Mouse (Mus musculus) G1E (cell line): ENCODE results near the gene Gng10. TPM values are rescaled to one million over a fixed set of nuclear protein-coding genes. Genes with fewer than 3 reads are reported as not detected.

Experiments used
- ATAC-seq: 2 replicates; pipeline ENCODE4 v1.8.0; 2016; ENCODE audit warnings: mild to moderate bottlenecking; ENCODE audit not compliant: insufficient number of reproducible peaks, poor library complexity, low FRiP score, severe bottlenecking; ENCODE audit errors: extremely low read depth
- DNase-seq: peaks from one replicate; pipeline ENCODE4 v3.0.0; 2012; ENCODE audit warnings: low spot score
- H3K27me3 ChIP-seq: 2 replicates; pipeline ENCODE4 v1.6.1; 2012; ENCODE audit warnings: mild to moderate bottlenecking, low read length, inconsistent platforms; ENCODE audit not compliant: insufficient read depth
- H3K36me3 ChIP-seq: replicated peaks from 2 replicates; pipeline ENCODE3; 2012; ENCODE audit warnings: mild to moderate bottlenecking, inconsistent platforms
- H3K4me1 ChIP-seq: 2 replicates; pipeline ENCODE4 v1.6.1; 2012; ENCODE audit warnings: low read depth, low read length, inconsistent platforms, mixed read lengths; ENCODE audit not compliant: insufficient read depth
- H3K4me3 ChIP-seq: 2 replicates; pipeline ENCODE4 v1.5.1; 2012; ENCODE audit warnings: low read depth, mild to moderate bottlenecking, inconsistent platforms, low read length, moderate library complexity, mixed read lengths
- H3K9me3 ChIP-seq: replicated peaks from 2 replicates; pipeline ENCODE4 v1.6.1; 2012; ENCODE audit warnings: inconsistent platforms
- CTCF ChIP-seq: IDR thresholded peaks from 2 replicates; pipeline ENCODE4 v1.5.1; 2012; ENCODE audit warnings: low read depth, low read length, inconsistent platforms, mixed read lengths
- GATA1 ChIP-seq: IDR thresholded peaks from 2 replicates; pipeline ENCODE4 v1.6.1; 2012; ENCODE audit warnings: borderline replicate concordance, low read length, inconsistent platforms, mixed read lengths
- GATA2 ChIP-seq: IDR thresholded peaks from 2 replicates; pipeline ENCODE4 v1.6.1; 2012; ENCODE audit warnings: low read depth, low read length, inconsistent platforms, borderline replicate concordance
- POLR2AphosphoS5 ChIP-seq: IDR thresholded peaks from 2 replicates; pipeline ENCODE4 v1.6.1; 2012; ENCODE audit warnings: low read depth, low read length, inconsistent platforms; ENCODE audit not compliant: insufficient replicate concordance
- TAL1 ChIP-seq: conservative IDR thresholded peaks from 2 replicates; pipeline ENCODE4 v1.6.1; 2012; ENCODE audit warnings: low read depth, low read length, inconsistent platforms, mixed read lengths
- polyA plus RNA-seq: library from polyadenylated mRNA; stranded (reverse); fragments of >175 nt; gene quantifications from 2 replicates; pipeline ENCODE4 v1.2.3, GENCODE M21; 2012
- total RNA-seq, 2 experiments: library from RNA; stranded (forward) in 1 of 2; stranded (reverse) in 1 of 2; fragments of 200-1000 nt in 1 of 2; fragments of >200 nt in 1 of 2; fragmentation: Nextera tagmentation in 1 of 2; gene quantifications; 2 replicates each; pipeline ENCODE4 v1.2.3; 2014 to 2017

Gng10 gene
- total and polyA plus RNA-seq, 3 experiments, result 19.9 to 127 (median 73.4) TPM

DNA sequence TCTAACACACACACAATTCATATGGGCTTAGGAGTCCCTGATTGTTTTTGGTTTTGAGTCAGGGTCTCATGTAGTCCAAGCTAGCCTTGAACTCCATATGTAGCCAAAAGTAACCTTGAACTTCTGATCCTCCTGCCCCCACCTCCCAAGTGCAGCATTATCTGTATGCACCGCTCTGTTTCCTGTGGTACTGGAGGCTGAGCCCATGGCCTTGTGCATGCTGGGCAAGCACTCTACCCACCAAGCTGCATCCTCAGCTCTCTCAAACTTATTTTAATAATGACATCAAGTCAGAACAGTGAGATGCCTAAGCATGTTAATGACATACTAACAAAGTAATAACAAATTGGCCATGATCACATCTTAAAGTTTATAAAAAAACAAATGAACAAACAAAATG lies 16.2 kb downstream of the Gng10 start:
- ATAC-seq (no peak), DNase-seq (no peak)
- no peaks in the 10 kb centered on the region for H3K9me3 ChIP-seq
- no peaks in the 10 kb centered on the region for H3K4me1 ChIP-seq
- no peaks in the 10 kb centered on the region for H3K36me3 ChIP-seq
- no peak overlapping the region for H3K4me3 ChIP-seq
- H3K27me3 ChIP-seq, result peaks cover 11% of the 10 kb centered on the region; the same call in 1 of the 2 replicates
- TF ChIP-seq POLR2AphosphoS5, result no peak
- no peak for TF ChIP-seq TAL1
- TF ChIP-seq GATA2, result no peak
- TF ChIP-seq CTCF, result no peak
- no peak for TF ChIP-seq GATA1

DNA sequence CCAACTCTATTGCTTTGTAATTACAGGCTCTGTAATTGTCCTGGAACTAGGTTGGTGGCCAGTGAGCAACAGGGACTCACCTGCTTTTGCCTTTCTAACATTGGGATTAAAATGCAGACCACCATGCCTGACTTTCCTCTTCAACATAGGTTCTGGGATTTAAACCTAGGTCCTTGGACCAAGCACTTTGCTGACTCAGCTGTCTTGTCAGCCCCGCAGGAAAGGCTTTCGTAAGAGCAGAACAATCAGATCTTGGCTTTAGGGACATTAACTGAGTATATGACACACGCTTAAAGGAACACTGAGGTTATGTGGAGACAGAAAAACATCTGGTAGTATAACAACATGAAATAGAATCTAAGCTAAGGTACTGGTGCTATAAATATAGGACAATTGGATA lies 23.0 kb downstream of the Gng10 start:
- Histone ChIP-seq H3K4me3 (no peak overlapping the region), H3K4me1 (no peaks in the 10 kb centered on the region), H3K9me3 (no peaks in the 10 kb centered on the region), H3K27me3 (peaks cover 15% of the 10 kb centered on the region), H3K36me3 (no peaks in the 10 kb centered on the region)
- no peak for DNase-seq
- no peak for TF ChIP-seq GATA1
- TF ChIP-seq POLR2AphosphoS5, result no peak
- no peak for TF ChIP-seq CTCF
- no peak for TF ChIP-seq TAL1
- no peak for TF ChIP-seq GATA2
- ATAC-seq, result no peak

DNA sequence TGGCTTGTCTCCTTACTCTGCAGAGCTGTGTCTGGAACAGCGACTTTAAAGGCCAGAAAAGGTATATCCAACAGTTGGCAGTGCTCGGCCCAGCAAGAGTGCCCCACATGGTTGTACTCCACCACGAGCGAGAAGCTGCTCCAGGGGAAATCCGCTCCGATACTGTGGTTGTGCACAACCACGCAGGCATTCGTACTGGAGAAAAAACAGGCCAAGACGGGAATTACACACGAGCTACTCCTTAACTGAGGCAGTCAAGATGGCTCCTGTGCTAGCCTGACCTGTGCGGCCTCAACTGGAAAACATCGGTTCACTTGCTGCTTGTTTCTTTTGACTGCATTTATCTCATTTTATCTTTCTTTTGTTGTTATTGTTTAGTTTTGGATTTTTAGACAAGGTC lies 27.6 kb downstream of the Gng10 start:
- H3K9me3 ChIP-seq, result no peaks in the 10 kb centered on the region
- H3K4me1 ChIP-seq, result no peaks in the 10 kb centered on the region
- ATAC-seq, result no peak
- no peak for TF ChIP-seq GATA1
- TF ChIP-seq TAL1, result no peak
- TF ChIP-seq CTCF, result no peak
- TF ChIP-seq GATA2, result no peak
- no peak for TF ChIP-seq POLR2AphosphoS5
- no peaks in the 10 kb centered on the region for H3K36me3 ChIP-seq
- peaks cover 11% of the 10 kb centered on the region for H3K27me3 ChIP-seq
- H3K4me3 ChIP-seq, result no peak overlapping the region
- DNase-seq, result no peak

DNA sequence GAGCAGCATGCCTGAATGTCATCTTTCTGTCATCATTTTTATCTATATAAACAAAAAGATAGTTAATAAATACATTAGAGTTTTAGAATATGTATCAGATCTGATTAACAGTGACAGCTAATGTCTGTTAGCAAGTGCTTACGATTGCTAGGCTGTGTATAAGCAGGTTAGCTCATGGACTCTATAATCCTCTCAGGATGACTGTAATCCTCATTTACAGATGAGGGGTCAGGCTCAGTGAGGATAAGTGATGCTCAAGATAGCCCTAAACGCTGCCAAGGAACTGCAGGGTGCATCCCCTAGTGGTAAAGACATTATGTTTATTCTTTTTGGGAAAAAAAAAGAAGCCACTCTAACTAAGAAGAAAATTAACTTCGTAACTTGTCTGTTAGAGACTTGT lies 34.4 kb downstream of the Gng10 start:
- no peak overlapping the region for H3K4me3 ChIP-seq
- H3K27me3 ChIP-seq, result peaks cover 14% of the 10 kb centered on the region
- TF ChIP-seq POLR2AphosphoS5 (no peak), CTCF (no peak), TAL1 (no peak)
- H3K36me3 ChIP-seq, result no peaks in the 10 kb centered on the region
- ATAC-seq (no peak), DNase-seq (no peak)
- H3K4me1 ChIP-seq, result peaks cover 3% of the 10 kb centered on the region; the same call in 1 of the 2 replicates
- no peaks in the 10 kb centered on the region for H3K9me3 ChIP-seq

DNA sequence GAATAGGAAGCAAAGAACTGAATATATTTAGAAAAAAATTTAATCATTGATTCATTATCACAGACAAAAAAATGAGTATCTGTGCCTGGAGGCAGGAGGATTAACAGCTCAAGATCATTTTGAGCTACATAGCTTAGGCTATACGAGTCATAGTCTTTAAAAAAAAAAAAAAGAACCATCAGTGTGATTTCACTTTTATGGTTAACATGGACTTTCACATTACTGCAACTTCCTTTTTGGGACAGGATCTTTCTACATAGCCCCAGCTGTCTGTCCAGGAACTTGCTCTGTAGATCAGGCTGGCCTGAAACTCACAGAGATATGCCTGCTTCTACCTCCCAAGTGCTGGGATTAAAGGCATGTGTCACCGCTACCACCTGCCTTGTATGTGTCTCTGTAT lies 48.5 kb downstream of the Gng10 start:
- TF ChIP-seq GATA1 (no peak), GATA2 (no peak), TAL1 (no peak), CTCF (no peak), POLR2AphosphoS5 (no peak)
- no peak for ATAC-seq
- H3K9me3 ChIP-seq, result no peaks in the 10 kb centered on the region
- H3K36me3 ChIP-seq, result no peaks in the 10 kb centered on the region
- no peaks in the 10 kb centered on the region; the same call in 1 of the 2 replicates for H3K27me3 ChIP-seq
- H3K4me3 ChIP-seq, result no peak overlapping the region
- peaks cover 4% of the 10 kb centered on the region; the same call in 1 of the 2 replicates for H3K4me1 ChIP-seq
- no peak for DNase-seq

DNA sequence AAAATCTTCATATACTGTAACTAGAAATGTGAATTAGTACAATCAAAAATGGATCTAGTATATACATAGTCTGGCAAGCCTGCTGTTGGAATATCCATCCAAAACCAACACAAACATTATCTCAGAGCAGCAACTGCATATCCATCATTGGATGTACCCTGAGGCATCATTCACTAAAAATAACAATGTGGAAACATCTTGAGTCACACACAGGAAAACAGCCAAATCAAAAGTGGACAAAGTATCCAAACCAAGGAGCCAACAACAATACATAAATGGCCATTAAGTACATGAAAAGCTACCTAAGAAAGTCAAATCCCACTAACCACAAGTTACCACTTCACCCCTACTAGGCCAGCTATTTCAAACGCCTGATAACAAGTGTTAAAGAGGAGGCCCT lies 54.5 kb downstream of the Gng10 start:
- peaks cover 4% of the 10 kb centered on the region; the same call in 1 of the 2 replicates for H3K4me1 ChIP-seq
- DNase-seq (no peak), ATAC-seq (no peak)
- H3K36me3 ChIP-seq, result no peaks in the 10 kb centered on the region
- no peak for TF ChIP-seq GATA2
- TF ChIP-seq TAL1, result no peak
- TF ChIP-seq GATA1, result no peak
- no peak for TF ChIP-seq CTCF
- no peak for TF ChIP-seq POLR2AphosphoS5
- no peak overlapping the region for H3K4me3 ChIP-seq
- H3K27me3 ChIP-seq, result peaks cover 2% of the 10 kb centered on the region; the same call in 1 of the 2 replicates
- H3K9me3 ChIP-seq, result no peaks in the 10 kb centered on the region

Other genes with a start within 250 kb of the Gng10 start
- not detected in 2 replicates for gene Olfr267, start 247.4 kb upstream of the Gng10 start, total RNA-seq (2014; fragmentation: Nextera tagmentation)
- gene Olfr267, start 247.4 kb upstream of the Gng10 start, total RNA-seq (2017), result 0.16 and 0.46 TPM in 2 replicates
- gene Olfr267, start 247.4 kb upstream of the Gng10 start, polyA plus RNA-seq, result not detected in 2 replicates
- gene Ecpas, start 122.3 kb upstream of the Gng10 start, total RNA-seq (2014; fragmentation: Nextera tagmentation), result 243 and 278 TPM in 2 replicates
- 91.0 and 92.5 TPM in 2 replicates for gene Ecpas, start 122.3 kb upstream of the Gng10 start, total RNA-seq (2017)
- 27.1 and 28.7 TPM in 2 replicates for gene Ecpas, start 122.3 kb upstream of the Gng10 start, polyA plus RNA-seq
- not detected in 2 replicates for gene Zkscan16, start 91.5 kb upstream of the Gng10 start, total RNA-seq (2014; fragmentation: Nextera tagmentation)
- 0.12 and 0.22 TPM in 2 replicates for gene Zkscan16, start 91.5 kb upstream of the Gng10 start, total RNA-seq (2017)
- gene Zkscan16, start 91.5 kb upstream of the Gng10 start, polyA plus RNA-seq, result not detected in 2 replicates
- gene Ptgr1, start 48.0 kb upstream of the Gng10 start, total RNA-seq (2014; fragmentation: Nextera tagmentation), result 4.4 and 5.0 TPM in 2 replicates
- gene Ptgr1, start 48.0 kb upstream of the Gng10 start, total RNA-seq (2017), result 13.8 and 14.5 TPM in 2 replicates
- gene Ptgr1, start 48.0 kb upstream of the Gng10 start, polyA plus RNA-seq, result 0.18 and 0.42 TPM in 2 replicates
- gene Dnajc25, start 40.0 kb upstream of the Gng10 start, total RNA-seq (2014; fragmentation: Nextera tagmentation), result 7.8 and 10.3 TPM in 2 replicates
- 5.5 and 6.4 TPM in 2 replicates for gene Dnajc25, start 40.0 kb upstream of the Gng10 start, total RNA-seq (2017)
- 3.5 TPM in 2 replicates for gene Dnajc25, start 40.0 kb upstream of the Gng10 start, polyA plus RNA-seq
- gene Gm20503, start 31.9 kb upstream of the Gng10 start, total RNA-seq (2014; fragmentation: Nextera tagmentation), result not detected in 2 replicates
- 0.35 TPM in 1 of 2 replicates, not detected in the other for gene Gm20503, start 31.9 kb upstream of the Gng10 start, total RNA-seq (2017)
- not detected in 2 replicates for gene Gm20503, start 31.9 kb upstream of the Gng10 start, polyA plus RNA-seq
- gene AI481877, start 103.9 kb downstream of the Gng10 start, total RNA-seq (2014; fragmentation: Nextera tagmentation), result 0.68 and 1.5 TPM in 2 replicates
- 0.05 and 0.06 TPM in 2 replicates for gene AI481877, start 103.9 kb downstream of the Gng10 start, total RNA-seq (2017)
- gene AI481877, start 103.9 kb downstream of the Gng10 start, polyA plus RNA-seq, result not detected in 2 replicates
- 622 and 664 TPM in 2 replicates for gene Ugcg, start 154.2 kb downstream of the Gng10 start, total RNA-seq (2014; fragmentation: Nextera tagmentation)
- 341 and 382 TPM in 2 replicates for gene Ugcg, start 154.2 kb downstream of the Gng10 start, total RNA-seq (2017)
- gene Ugcg, start 154.2 kb downstream of the Gng10 start, polyA plus RNA-seq, result 142 and 168 TPM in 2 replicates